Mouse (Mus musculus) right cerebral cortex, postnatal 10 days (tissue): Measurements from ENCODE around the gene Thbd.

ENCODE experiments used
- DNase-seq, 2 experiments: peaks; one replicate each; pipeline ENCODE4 v3.0.0; 2021; ENCODE audit warnings: low spot score in 2 of 2

The Thbd gene

DNA sequence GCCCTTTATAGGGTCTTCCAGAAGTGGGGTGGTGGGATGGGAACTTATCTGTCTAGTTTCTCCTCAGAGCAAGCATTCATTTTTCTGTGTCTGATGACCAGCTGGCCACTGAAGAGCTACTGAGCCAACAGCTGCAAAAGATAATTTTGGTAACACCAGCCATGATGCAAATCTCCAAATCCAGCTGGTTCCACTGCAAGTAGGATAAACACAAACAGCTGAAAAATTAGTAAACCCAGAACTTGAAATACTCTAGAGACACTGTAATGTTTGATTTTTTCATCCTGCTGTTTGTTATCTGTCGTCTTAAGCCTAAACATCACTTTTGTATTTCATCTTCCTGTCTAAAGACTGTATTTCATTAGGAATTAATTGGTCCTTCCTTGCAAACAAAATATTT lies 13.7 kb upstream of the Thbd start:
- no peak for DNase-seq

DNA sequence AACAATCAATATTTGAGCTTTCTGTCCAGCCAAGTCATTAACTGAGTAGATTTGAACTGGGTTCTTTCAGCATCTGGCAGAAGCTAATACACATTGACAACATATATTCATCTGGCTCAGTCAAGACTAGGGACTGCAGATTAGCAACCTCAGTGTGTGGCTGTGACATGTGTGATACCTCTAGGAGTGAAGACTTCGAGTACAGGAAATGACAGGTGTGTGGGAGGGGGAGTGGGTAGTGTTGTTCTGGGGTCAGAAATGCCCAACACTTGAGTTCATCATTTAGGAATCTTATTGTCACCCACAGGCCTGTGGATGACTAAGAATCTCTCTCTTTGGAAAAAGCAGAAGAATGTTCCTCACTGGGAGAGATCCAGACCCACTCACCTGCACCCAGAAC lies 13.1 kb upstream of the Thbd start:
- no peak for DNase-seq

- no peak for DNase-seq
Measured at GRCm38 (mm10) chr2:148419776-148420175, 11.8 kb upstream of the Thbd start.

- no peak for DNase-seq
Measured at GRCm38 (mm10) chr2:148419151-148419550, 11.2 kb upstream of the Thbd start.

DNA sequence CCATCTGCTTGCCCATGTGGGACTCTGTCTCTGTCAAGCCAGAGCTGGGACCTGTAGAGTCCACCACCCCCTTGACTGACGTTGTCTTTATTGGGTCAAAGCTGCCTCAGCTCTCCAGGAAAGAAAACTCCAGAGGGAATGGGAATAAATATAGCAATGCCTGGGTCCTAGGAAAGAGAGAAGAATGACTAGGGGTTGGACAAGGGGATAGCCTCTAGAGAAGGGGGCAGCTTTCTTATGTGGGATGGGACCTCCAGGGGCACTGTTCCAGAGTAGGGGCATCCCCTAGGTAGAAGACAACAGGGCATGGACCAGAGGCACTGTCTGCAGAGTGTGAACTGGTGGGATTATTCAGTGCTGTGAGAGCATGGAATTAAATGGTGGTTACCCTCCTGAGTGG lies 1.8 kb upstream of the Thbd start:
- DNase-seq, result no peak

- DNase-seq, result peak; percentile 83 to 86
Measured at GRCm38 (mm10) chr2:148409141-148409540, 1.2 kb upstream of the Thbd start.

DNA sequence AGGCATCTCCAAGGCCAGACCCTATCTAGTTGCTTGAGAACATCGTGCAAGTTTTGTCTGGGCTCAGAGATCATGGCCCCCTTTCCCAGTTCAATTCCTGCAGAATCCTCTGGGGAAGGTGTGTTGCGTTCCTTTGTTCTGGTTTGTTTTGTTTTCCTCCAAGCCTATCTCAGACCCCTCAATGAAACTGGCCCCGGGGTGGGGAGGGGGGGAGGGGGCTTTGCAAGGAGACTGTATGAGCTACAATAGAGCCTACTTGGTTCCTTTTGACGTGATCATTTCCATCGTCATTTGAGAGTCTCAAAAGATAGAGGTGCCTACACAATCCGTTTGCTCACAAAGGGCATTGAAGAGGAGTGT lies 753 bp upstream of the Thbd start:
- DNase-seq, result no peak

DNA sequence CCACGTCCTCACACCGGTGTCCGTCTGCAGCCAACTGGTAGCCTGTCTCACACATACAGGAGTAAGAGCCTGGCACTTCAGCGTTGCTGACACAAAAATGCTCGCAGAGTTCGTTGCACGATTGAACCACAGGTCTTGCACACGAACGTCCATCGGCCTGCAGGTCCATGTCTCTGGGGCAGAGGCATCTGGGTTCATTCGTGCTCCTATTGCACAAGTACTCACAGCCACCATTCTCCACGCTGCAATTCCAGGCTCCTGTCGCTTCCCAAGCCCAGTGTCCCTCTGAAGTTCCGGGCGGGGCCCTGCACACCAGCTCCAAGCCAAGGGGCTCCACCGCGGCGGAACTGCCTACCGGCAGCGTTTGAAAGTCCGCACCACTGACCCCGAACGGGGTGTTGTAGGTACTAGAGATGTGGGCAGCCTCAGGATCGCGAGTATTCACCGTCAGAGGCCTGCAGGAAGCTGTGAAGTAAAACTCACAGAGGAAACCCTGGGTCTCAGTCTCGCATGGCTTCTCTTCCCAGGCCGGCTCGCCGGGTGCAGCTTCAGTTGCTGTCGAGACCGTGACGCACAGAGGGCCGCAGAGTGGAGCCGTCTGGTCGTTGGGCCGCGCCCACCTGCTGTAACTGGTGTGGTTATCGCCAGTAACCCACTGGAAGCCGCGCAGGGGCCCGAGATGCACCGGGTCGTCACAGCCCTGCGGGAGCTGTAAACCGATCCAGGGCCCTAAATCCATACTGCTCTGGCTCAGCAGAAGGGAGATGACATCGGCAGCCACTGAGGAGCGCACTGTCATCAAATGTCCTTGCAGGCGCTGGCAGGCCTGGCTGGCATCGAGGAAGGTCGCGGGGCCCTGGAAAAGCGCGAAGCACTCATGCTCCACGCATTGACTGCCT lies 768 bp downstream of the Thbd start:
- no peak for DNase-seq

- DNase-seq, result peak; percentile 54 to 61
Measured at GRCm38 (mm10) chr2:148406160-148406970, 1.6 kb downstream of the Thbd start.

GRCm38 (mm10) chr2:148404906-148405305 lies 3.1 kb downstream of the Thbd start:
- no peak for DNase-seq

DNA sequence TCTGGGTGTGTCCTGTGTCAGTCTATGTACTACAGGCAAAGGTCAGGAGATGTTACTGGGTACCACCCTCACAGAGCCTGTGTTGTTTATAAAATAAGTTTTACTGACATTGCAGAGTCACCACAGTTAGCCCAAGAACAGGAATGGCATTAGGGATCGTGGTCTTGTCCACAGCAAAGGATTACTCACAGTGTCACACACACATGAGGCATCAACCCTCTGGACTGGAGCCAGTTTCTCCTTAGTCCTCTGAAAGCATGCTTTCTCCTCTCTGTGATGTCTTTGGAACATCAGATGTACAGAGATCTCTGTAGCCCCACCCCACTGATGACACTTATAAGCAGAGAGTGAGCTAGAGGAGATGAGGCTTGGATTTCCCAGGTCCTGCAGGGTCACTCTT lies 5.8 kb downstream of the Thbd start:
- no peak for DNase-seq

DNA sequence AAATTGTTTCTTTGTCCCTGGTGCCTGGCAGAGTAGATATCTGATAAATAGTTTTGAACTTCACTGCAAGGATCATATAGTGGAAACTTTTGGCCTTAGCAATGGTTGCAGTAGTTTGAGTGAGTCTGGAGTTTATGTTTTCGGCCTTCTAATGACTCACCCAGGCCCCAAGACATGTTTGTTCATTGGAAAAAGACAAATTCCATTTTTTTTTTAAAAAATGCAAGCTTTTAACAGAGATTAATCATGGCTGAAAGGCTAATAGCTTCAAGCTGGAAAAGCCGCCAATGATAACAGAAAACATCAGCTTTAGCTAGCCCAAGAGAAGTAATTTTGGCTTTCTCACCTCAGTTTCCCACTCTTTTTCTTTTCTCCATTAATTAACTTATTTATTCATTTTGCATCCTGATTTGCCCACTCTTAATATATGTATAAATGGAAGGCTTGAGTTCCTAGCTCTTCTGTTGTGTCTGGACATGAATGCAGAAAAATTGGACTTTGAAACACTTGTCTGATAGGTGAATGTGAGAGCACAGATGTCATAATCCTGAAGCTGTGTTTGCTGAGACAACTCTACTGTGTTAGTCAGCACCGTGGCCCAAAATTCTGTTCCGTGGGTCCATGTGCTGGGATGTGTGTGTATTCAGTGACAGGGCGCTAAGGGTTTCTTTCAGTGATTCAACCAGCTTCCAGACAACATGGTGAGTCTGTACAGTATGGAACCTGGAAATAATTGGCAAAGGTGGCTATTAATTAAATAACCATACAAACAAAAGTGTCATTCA lies 8.9 kb downstream of the Thbd start:
- DNase-seq, result no peak

GRCm38 (mm10) chr2:148397784-148398100 lies 10.2 kb downstream of the Thbd start:
- no peak for DNase-seq

GRCm38 (mm10) chr2:148397015-148397783 lies 10.8 kb downstream of the Thbd start:
- peak in 1 of 2 experiments; percentile 44 for DNase-seq

- DNase-seq, result peak; percentile 40 to 52
Measured at GRCm38 (mm10) chr2:148396209-148396608, 11.8 kb downstream of the Thbd start.

DNA sequence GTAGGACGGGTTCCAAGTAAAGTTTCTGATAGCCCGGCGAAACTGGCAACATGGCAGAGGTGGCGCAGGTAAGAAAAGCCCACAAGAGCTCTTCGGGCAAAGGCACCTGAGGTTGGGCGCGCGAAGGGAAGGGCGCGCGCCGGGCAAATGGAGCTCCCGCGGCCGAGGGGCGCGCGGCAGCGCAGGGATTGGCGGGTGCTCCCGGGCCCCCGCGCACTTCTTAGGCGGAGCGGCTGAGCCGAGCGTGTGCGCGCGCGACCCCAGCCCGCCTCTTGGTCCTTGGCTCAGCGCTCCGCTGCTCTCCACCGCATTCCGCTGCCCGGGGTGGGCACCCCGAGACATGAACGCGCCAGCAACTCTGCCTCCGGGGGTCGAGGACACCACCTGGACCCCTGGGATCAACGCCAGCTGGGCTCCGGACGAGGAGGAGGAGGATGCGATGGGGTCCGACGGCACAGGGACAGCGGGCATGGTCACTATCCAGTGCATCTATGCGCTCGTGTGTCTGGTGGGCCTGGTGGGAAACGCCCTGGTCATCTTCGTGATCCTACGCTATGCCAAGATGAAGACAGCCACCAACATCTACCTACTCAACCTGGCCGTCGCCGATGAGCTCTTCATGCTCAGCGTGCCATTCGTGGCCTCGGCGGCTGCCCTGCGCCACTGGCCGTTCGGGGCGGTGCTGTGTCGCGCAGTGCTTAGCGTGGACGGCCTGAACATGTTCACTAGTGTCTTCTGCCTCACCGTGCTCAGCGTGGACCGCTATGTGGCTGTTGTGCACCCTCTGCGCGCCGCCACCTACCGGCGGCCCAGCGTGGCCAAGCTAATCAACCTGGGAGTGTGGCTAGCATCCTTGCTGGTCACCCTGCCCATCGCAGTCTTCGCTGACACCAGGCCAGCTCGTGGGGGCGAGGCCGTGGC lies 12.6 kb downstream of the Thbd start, which contains the start of gene Sstr4:
Sstr4 (plus strand) TSS at position 214 of the 921 bp plus-strand sequence.
- peak; percentile 78 to 79 for DNase-seq

DNA sequence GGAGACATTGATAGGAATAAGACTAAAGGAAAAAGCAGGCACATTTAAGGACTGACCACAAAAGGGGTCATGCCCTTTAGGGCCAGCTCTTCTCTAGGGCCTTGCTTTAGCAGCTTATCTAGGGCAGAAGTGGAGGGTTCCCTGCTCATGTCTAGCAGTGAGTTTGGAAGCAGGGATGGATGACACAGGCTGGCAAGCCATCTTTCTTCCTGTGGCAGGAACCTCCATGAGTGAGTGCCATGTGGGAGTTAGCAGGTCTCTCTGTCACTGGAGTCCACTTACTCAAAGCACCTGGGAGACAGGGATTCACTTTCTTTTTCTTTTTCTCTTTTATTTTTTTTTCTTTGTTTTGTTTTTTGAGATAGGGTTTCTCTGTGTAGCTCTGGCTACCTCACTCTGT lies 14.1 kb downstream of the Thbd start:
- DNase-seq, result no peak

GRCm38 (mm10) chr2:148393149-148393548 lies 14.8 kb downstream of the Thbd start:
- DNase-seq, result no peak

DNA sequence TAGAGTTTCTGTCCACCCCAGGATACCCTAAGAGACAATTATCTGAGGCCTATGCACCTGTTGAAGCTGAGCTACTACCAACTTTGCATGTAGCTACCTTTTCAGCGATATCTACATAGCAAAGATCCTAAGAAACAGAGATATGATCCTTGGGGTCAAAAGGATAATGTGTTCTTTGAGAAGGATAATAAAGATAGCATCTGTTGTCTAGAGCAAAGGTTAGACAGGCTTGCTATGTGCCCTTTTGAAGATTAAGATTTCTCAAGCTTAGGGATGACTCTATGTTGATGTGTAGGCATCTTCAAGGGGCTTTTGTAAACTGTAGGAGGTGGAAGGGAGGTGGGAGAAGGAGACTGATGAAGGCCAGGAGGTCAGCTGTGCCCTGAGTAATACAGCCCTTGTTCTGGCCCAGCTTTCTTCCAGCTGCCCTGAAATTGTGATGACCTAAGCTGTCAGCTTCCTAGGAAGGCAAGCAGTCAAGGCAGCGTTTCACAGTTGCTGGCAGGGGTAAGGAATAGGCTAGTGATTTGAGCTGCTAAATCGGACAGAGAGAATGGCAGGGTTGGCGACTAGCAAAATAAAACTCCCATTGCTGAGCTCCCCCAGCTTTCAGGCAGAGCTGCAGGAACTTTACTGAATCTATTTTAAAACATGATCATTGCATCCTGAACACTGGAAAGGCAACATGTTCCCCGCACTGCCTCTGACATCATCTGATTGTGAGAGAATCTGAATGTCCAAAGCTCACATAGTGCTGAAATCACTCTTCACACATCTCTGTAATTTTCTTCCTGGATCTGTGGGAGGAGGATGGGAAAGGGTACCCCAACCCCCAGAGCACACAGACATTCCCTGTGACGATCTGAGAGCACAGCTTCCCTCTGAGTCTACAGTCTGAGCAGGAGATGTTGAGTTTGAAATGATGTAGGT lies 20.1 kb downstream of the Thbd start:
- peak in 1 of 2 experiments; percentile 35 for DNase-seq
